Mouse (Mus musculus) spleen, adult 12 weeks (tissue): ENCODE data around the gene Npc2.

Experiments used
- DNase-seq: peaks from one replicate; pipeline ENCODE4 v3.0.0; 2022; ENCODE audit warnings: low spot score

Gene Npc2

GRCm38 (mm10) chr12:84784604-84785381, 11.8 kb upstream of the Npc2 start:
- DNase-seq, result peak; percentile 80

- no peak for DNase-seq
These were observed 3.3 kb upstream of the Npc2 start for GRCm38 (mm10) chr12:84776229-84776628.

- DNase-seq, result peak; percentile 44
These were observed 1.4 kb upstream of the Npc2 start for GRCm38 (mm10) chr12:84774376-84774775.

- DNase-seq, result no peak
These were observed 524 bp upstream of the Npc2 start for GRCm38 (mm10) chr12:84773476-84773875.

GRCm38 (mm10) chr12:84771981-84772520, 901 bp downstream of the Npc2 start:
- no peak for DNase-seq

GRCm38 (mm10) chr12:84769624-84770023, 3.3 kb downstream of the Npc2 start:
- DNase-seq, result no peak

GRCm38 (mm10) chr12:84767510-84767909, 5.4 kb downstream of the Npc2 start:
- no peak for DNase-seq

- DNase-seq, result no peak
These were observed 6.7 kb downstream of the Npc2 start for GRCm38 (mm10) chr12:84766113-84766735.

GRCm38 (mm10) chr12:84765506-84765905, 7.4 kb downstream of the Npc2 start:
- no peak for DNase-seq

GRCm38 (mm10) chr12:84764756-84765155, 8.2 kb downstream of the Npc2 start:
- DNase-seq, result no peak

GRCm38 (mm10) chr12:84763577-84764218, 9.3 kb downstream of the Npc2 start:
- DNase-seq, result no peak

- no peak for DNase-seq
These were observed 10.4 kb downstream of the Npc2 start for GRCm38 (mm10) chr12:84762532-84762931.

- DNase-seq, result no peak
These were observed 13.9 kb downstream of the Npc2 start for GRCm38 (mm10) chr12:84759063-84759462.

- no peak for DNase-seq
These were observed 16.9 kb downstream of the Npc2 start for GRCm38 (mm10) chr12:84756016-84756415.

GRCm38 (mm10) chr12:84755008-84755695, 17.8 kb downstream of the Npc2 start:
- peak; percentile 65 for DNase-seq

GRCm38 (mm10) chr12:84752131-84752977, 20.6 kb downstream of the Npc2 start:
- no peak for DNase-seq

- DNase-seq, result no peak
These were observed 22.3 kb downstream of the Npc2 start for GRCm38 (mm10) chr12:84750661-84751060.

GRCm38 (mm10) chr12:84748134-84748533, 24.8 kb downstream of the Npc2 start:
- no peak for DNase-seq

GRCm38 (mm10) chr12:84745700-84746099, 27.3 kb downstream of the Npc2 start:
- DNase-seq, result no peak

GRCm38 (mm10) chr12:84743496-84743895, 29.5 kb downstream of the Npc2 start:
- DNase-seq, result no peak

- no peak for DNase-seq
These were observed 39.6 kb downstream of the Npc2 start for GRCm38 (mm10) chr12:84733366-84733765.
